In genomic region chr6:71999917-72000512, GRCm38 (mm10) we compare ENCODE assay signal across 16 mouse cellular contexts.
DNase-seq lines count a peak whose midpoint lies in the region; ATAC-seq and TF ChIP-seq lines count a peak whose summit lies in the region.
"Had no signal": no experiment of that assay in that cellular context is flagged by ENCODE, and none has a peak within 500 bp of the region (broad histone marks: within the 10 kb centered on the region; RNA-seq: fewer than 3 reads in every experiment).

No protein-coding gene starts in this region.

- no peaks in the 10 kb centered on the region for H3K79me2 ChIP-seq in CH12.LX (replicated peaks; ENCODE audit: control insufficient read depth, extremely low read depth, insufficient read depth, poor library complexity, severe bottlenecking)

- in situ Hi-C loops in CH12.LX (cut with MboI; ENCODE audit: low pct_ligation_motif_present, low pct_unique_long_range_greater_than_20kb, low sequenced_read_pairs) = no loop called here

- H3K4me1 ChIP-seq in forebrain, postnatal 0 days (ENCODE audit: insufficient read depth) = no peaks in the 10 kb centered on the region
- H3K4me1 ChIP-seq in forebrain, embryonic 16.5 days (replicated peaks; ENCODE audit: control insufficient read depth, insufficient read depth, low read length) = no peaks in the 10 kb centered on the region
- peaks cover 0 to 21% of the 10 kb centered on the region in 2 experiments; a peak in 2 of 4 replicates for H3K4me1 ChIP-seq in CH12.LX (ENCODE audit: control insufficient read depth in 1 of 2, insufficient read depth in 2 of 2)
- H3K4me1 ChIP-seq: embryonic facial prominence, embryonic 12.5 days; hindbrain, embryonic 15.5 days had no signal

- H3K9me3 ChIP-seq in forebrain, postnatal 0 days (ENCODE audit: low read length) = 0 out of 2 replicates have a peak, but pooled peaks cover 9% of the 10 kb centered on the region
- H3K9me3 ChIP-seq in forebrain, embryonic 16.5 days (ENCODE audit: control insufficient read depth, low read length) = no peaks in the 10 kb centered on the region
- H3K9me3 ChIP-seq in CH12.LX (replicated peaks; ENCODE audit: low read length) = no peaks in the 10 kb centered on the region
- H3K9me3 ChIP-seq: forebrain, embryonic 15.5 days; G1E; hindbrain, embryonic 15.5 days had no signal

- 50% methylated on average over 11 of the region's 11 CpGs for WGBS in forebrain, postnatal 0 days
- 75% methylated on average over 11 of the region's 11 CpGs for WGBS in forebrain, embryonic 16.5 days

- H3K36me3 ChIP-seq in forebrain, postnatal 0 days (ENCODE audit: insufficient read depth) = no peaks in the 10 kb centered on the region
- H3K36me3 ChIP-seq in forebrain, embryonic 16.5 days (ENCODE audit: control insufficient read depth, insufficient read depth) = no peaks in the 10 kb centered on the region
- H3K36me3 ChIP-seq in CH12.LX (replicated peaks in 1 of 2; ENCODE audit: control insufficient read depth in 1 of 2, insufficient read depth in 1 of 2, low read length in 1 of 2) = no peaks in the 10 kb centered on the region
- H3K36me3 ChIP-seq: embryonic facial prominence, embryonic 12.5 days; forebrain, embryonic 15.5 days; G1E; heart, embryonic 13.5 days; hindbrain, embryonic 15.5 days had no signal

- no peak for DNase-seq in forebrain, postnatal 0 days
- DNase-seq in kidney, postnatal 36 days = peak; percentile 38 to 54
- no peak for DNase-seq in kidney, adult 18-20 months
- peak; percentile 34 for DNase-seq in CH12.LX (ENCODE audit: extremely low read depth)
- DNase-seq in brain, adult 2 months (ENCODE audit: low read depth, low spot score) = peak; percentile 42
- DNase-seq: adrenal gland, postnatal 10 days; cerebellum, adult 11-12 months; cerebellum, postnatal 10 days; gastrocnemius, postnatal 14 days; heart, postnatal 36 days had no signal

- H3K27ac ChIP-seq in forebrain, postnatal 0 days (ENCODE audit: low read depth, low read length) = no peak overlapping the region
- no peak overlapping the region for H3K27ac ChIP-seq in forebrain, embryonic 16.5 days (ENCODE audit: low read length)
- H3K27ac ChIP-seq in CH12.LX (ENCODE audit: insufficient read depth, low read depth) = no peak overlapping the region
- H3K27ac ChIP-seq: embryonic facial prominence, embryonic 12.5 days; forebrain, embryonic 15.5 days; heart, embryonic 13.5 days; hindbrain, embryonic 15.5 days had no signal

- no peak overlapping the region for H3K9ac ChIP-seq in forebrain, postnatal 0 days
- H3K9ac ChIP-seq in forebrain, embryonic 16.5 days (replicated peaks; ENCODE audit: low read depth, low read length) = no peak overlapping the region
- H3K9ac ChIP-seq in CH12.LX (ENCODE audit: insufficient read depth, low read depth) = no peak overlapping the region; the same call in 1 of the 2 replicates
- H3K9ac ChIP-seq: embryonic facial prominence, embryonic 12.5 days; forebrain, embryonic 15.5 days; heart, embryonic 13.5 days; hindbrain, embryonic 15.5 days had no signal

- no peak for TF ChIP-seq RAD21 in CH12.LX (IDR thresholded peaks at IDR 0.05; ENCODE audit: low read depth, low read length)

- H3K27me3 ChIP-seq in forebrain, postnatal 0 days (ENCODE audit: insufficient read depth, low read length) = no peaks in the 10 kb centered on the region
- H3K27me3 ChIP-seq in forebrain, embryonic 16.5 days (replicated peaks; ENCODE audit: control insufficient read depth, insufficient read depth, low read length) = no peaks in the 10 kb centered on the region
- H3K27me3 ChIP-seq in CH12.LX (replicated peaks) = no peaks in the 10 kb centered on the region
- H3K27me3 ChIP-seq: embryonic facial prominence, embryonic 12.5 days; forebrain, embryonic 15.5 days; heart, embryonic 13.5 days; hindbrain, embryonic 15.5 days had no signal

- no peak for TF ChIP-seq CTCF in forebrain, postnatal 0 days (IDR thresholded peaks at IDR 0.05; ENCODE audit: low read depth)
- no peak for TF ChIP-seq CTCF in CH12.LX (conservative IDR thresholded peaks at IDR 0.05 in 1 of 2, IDR thresholded peaks at IDR 0.05 in 1 of 2; ENCODE audit: low read depth in 2 of 2, low read length in 2 of 2)

- H3K4me2 ChIP-seq in forebrain, postnatal 0 days (ENCODE audit: low read depth) = no peak overlapping the region
- H3K4me2 ChIP-seq in forebrain, embryonic 16.5 days (ENCODE audit: low read length) = no peak overlapping the region
- peak overlapping the region; percentile 82 for H3K4me2 ChIP-seq in CH12.LX (ENCODE audit: insufficient read depth, low read depth, poor library complexity, severe bottlenecking)
- H3K4me2 ChIP-seq: embryonic facial prominence, embryonic 12.5 days; forebrain, embryonic 15.5 days; heart, embryonic 13.5 days; hindbrain, embryonic 15.5 days had no signal

- no peak for TF ChIP-seq POLR2A in CH12.LX (IDR thresholded peaks at IDR 0.05; ENCODE audit: low read depth, low read length)

- peak; percentile 40; the same call in 1 of the 2 replicates for ATAC-seq in forebrain, postnatal 0 days
- no peak for ATAC-seq in forebrain, embryonic 16.5 days
- ATAC-seq: forebrain, embryonic 15.5 days had no signal

- TF ChIP-seq EP300 in CH12.LX (IDR thresholded peaks at IDR 0.05; ENCODE audit: low read length) = 0 out of 2 replicates have a peak, but pooled peaks have one; percentile 8

- dilution Hi-C loops in CH12.LX (cut with MboI; ENCODE audit: extremely low pct_ligation_motif_present, extremely low pct_unique_long_range_greater_than_20kb, low sequenced_read_pairs) = no loop called here

- no peak overlapping the region for H3K4me3 ChIP-seq in forebrain, postnatal 0 days (ENCODE audit: low read depth, low read length)
- no peak overlapping the region for H3K4me3 ChIP-seq in forebrain, embryonic 16.5 days (replicated peaks; ENCODE audit: low read length)
- peak overlapping the region in 1 of 3 experiments; percentile 9 for H3K4me3 ChIP-seq in CH12.LX (replicated peaks in 1 of 3; ENCODE audit: low read depth in 2 of 3, low read length in 2 of 3, poor library complexity in 1 of 3)
- H3K4me3 ChIP-seq: embryonic facial prominence, embryonic 12.5 days; forebrain, embryonic 15.5 days; heart, embryonic 13.5 days; hindbrain, embryonic 15.5 days had no signal

TF ChIP-seq in CH12.LX, 34 proteins besides CTCF, POLR2A, EP300 and RAD21:
- TF ChIP-seq IRF4 (IDR thresholded peaks at IDR 0.05; ENCODE audit: low read depth, low read length) = peak; percentile 36; the same call in 1 of the 2 replicates
- no peak for TF ChIP-seq JUND (conservative IDR thresholded peaks at IDR 0.05; ENCODE audit: low read depth, low read length)
- no peak for TF ChIP-seq MAFK (IDR thresholded peaks at IDR 0.05; ENCODE audit: insufficient replicate concordance, low read length)
- peak; percentile 53; the same call in 1 of the 2 replicates for TF ChIP-seq MYC (IDR thresholded peaks at IDR 0.05; ENCODE audit: low read depth, low read length)
- peak; percentile 91 for TF ChIP-seq ZNF384 (IDR thresholded peaks at IDR 0.05; ENCODE audit: low read depth, low read length)
- peak; percentile 30; the same call in 1 of the 2 replicates for TF ChIP-seq ETS1 (conservative IDR thresholded peaks at IDR 0.05; ENCODE audit: low read depth, low read length)
- 0 out of 2 replicates have a peak, but pooled peaks have one; percentile 30 for TF ChIP-seq MAX (IDR thresholded peaks at IDR 0.05; ENCODE audit: low read length)
- no peak for TF ChIP-seq CHD2 (IDR thresholded peaks at IDR 0.05; ENCODE audit: low read length)
- TF ChIP-seq RCOR1 (conservative IDR thresholded peaks at IDR 0.05; ENCODE audit: low read depth, low read length) = 0 out of 2 replicates have a peak, but pooled peaks have one; percentile 30
- TF ChIP-seq BHLHE40 (IDR thresholded peaks at IDR 0.05; ENCODE audit: low read depth, low read length) = 0 out of 2 replicates have a peak, but pooled peaks have one; percentile 24
- TF ChIP-seq TCF12 (IDR thresholded peaks at IDR 0.05; ENCODE audit: low read depth, low read length) = 0 out of 2 replicates have a peak, but pooled peaks have one; percentile 27
- TF ChIP-seq USF1 (IDR thresholded peaks at IDR 0.05; ENCODE audit: low read depth, low read length) = no peak
- TF ChIP-seq MEF2A (IDR thresholded peaks at IDR 0.05; ENCODE audit: borderline replicate concordance, low read depth, low read length) = 0 out of 2 replicates have a peak, but pooled peaks have one; percentile 30

Comparison
In these comparisons a context has a peak if more than half of its experiments do, and no peak if none do; other contexts are left out.
1. DNase-seq: peak in kidney, postnatal 36 days (2 of 2), CH12.LX (single experiment) and brain, adult 2 months (single experiment); none in forebrain, postnatal 0 days (single experiment) and kidney, adult 18-20 months (single experiment).